Mouse (Mus musculus) ES-E14 (cell line): ENCODE measurements around the gene F2rl1.

Source experiments
- HCFC1 ChIP-seq: IDR thresholded peaks from 2 replicates; pipeline ENCODE4 v1.6.1; 2012; ENCODE audit warnings: low read length, inconsistent platforms, borderline replicate concordance; ENCODE audit not compliant: insufficient read depth
- MAFK ChIP-seq: IDR thresholded peaks from 2 replicates; pipeline ENCODE4 v1.6.1; 2014; ENCODE audit warnings: mild to moderate bottlenecking, low read depth, low read length, inconsistent platforms; ENCODE audit not compliant: insufficient read depth
- ZC3H11A ChIP-seq: IDR thresholded peaks from 2 replicates; pipeline ENCODE4 v1.6.1; 2012; ENCODE audit warnings: low read depth, mild to moderate bottlenecking, inconsistent platforms, low read length, borderline replicate concordance
- ZNF384 ChIP-seq: IDR thresholded peaks from 2 replicates; pipeline ENCODE4 v1.6.1; 2012; ENCODE audit warnings: low read depth, low read length, inconsistent platforms

GRCm38 (mm10) chr13:95566841-95567551 is 42.0 kb upstream of the F2rl1 start:
- TF ChIP-seq MAFK (no peak), HCFC1 (no peak), ZC3H11A (no peak), ZNF384 (no peak)
